Mouse (Mus musculus) c-Kit-positive CD71-negative TER-119-negative erythroid progenitor cells, embryonic 14.5 days (primary cell): ENCODE data around the gene Cdc16.

Source experiments
- DNase-seq: peaks from one replicate; pipeline ENCODE4 v3.0.0-alpha.2; 2013; ENCODE audit warnings: low read depth

The Cdc16 gene

DNA sequence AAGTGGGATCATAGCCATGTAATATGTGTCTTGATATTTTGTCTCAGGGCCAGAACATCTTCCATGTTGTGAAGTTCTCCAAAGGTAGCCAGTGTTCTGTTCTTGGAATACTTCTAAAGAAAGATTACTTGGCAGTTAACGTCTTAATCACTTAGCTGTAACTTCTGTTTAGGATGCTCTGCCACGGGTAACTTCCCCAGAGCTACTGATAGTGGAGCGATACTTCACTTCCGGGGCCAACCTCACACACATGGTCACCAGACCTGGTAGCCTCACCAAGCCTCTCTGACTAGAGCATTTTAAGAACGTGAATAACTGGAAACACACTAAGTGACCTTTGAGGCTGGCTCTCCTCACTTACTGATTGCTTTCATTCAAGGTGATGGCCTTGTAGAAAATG lies 42.1 kb downstream of the Cdc16 start:
- DNase-seq, result no peak

DNA sequence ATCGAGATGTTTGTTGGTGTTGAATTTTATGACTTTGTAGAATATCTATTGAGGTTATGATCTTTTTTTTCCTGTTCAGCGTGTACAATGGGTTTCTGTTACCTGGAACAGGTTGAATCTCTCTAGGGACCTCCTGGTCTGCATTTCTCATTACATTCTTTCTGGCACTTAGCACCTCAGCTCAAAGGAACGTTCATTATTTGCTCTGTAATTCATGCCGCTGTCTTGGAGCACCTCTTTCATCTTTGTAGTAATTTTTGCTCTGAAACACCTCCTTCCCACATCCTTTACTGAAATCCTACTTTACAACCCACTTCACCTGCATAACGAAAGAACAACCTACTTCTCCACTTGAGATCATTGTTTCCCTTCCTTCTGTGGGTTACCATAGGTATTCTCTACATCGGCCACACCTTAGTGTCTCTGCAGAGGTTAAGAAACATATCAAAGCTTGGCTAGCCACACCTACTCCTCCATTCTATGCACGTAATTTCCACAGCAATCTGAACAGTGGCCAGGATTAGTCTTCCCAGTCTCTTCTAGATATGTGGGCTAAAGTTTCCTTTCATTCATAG lies 71.2 kb downstream of the Cdc16 start:
- DNase-seq, result no peak
